Mouse (Mus musculus) brain, embryonic 14.5 days (tissue): Measurements from ENCODE around the gene Ramp2.

Source experiments
- CTCF ChIP-seq: fragments of 200-500 bp; IDR thresholded peaks from 2 replicates; pipeline ENCODE4 v1.5.1; 2012; ENCODE audit warnings: inconsistent platforms, mild to moderate bottlenecking, moderate library complexity, borderline replicate concordance; ENCODE audit not compliant: insufficient read depth, insufficient read length; ENCODE audit errors: extremely low read depth
- POLR2A ChIP-seq: fragments of 200-500 bp; IDR thresholded peaks from 2 replicates; pipeline ENCODE4 v1.6.1; 2012; ENCODE audit warnings: mild to moderate bottlenecking, inconsistent platforms, borderline replicate concordance; ENCODE audit not compliant: poor library complexity, insufficient read depth, insufficient read length, severe bottlenecking; ENCODE audit errors: extremely low read depth

DNA sequence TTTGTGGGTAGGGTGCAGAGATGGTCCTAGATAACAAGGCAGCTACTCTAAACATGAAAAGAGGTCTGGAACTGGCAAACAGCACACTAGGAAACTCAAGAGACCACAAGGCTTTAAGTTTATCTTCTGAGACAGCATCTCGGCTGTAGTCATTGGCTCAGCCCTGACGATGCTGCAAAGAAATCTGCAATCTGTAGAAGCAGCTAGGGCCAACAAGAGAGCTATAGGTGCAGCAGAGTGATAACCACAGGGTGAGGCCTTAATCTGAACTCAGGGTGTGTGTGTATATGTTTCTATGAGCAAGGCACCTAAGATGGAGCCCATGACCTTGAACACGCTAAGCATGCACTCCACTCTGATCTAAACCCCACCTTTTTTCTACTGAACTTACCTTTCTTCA lies 46.3 kb upstream of the Ramp2 start:
- TF ChIP-seq POLR2A (no peak), CTCF (no peak)
